Mouse (Mus musculus): Measurements from ENCODE around the gene Slc35e3. TPM values are rescaled to one million over a fixed set of nuclear protein-coding genes. Genes with fewer than 3 reads are reported as not detected.

The Slc35e3 gene
- polyA plus RNA-seq (2016; fragmentation: Nextera tagmentation; extraction: Ambion mirVana): 16.4 and 22.1 TPM in 2 replicates

DNA sequence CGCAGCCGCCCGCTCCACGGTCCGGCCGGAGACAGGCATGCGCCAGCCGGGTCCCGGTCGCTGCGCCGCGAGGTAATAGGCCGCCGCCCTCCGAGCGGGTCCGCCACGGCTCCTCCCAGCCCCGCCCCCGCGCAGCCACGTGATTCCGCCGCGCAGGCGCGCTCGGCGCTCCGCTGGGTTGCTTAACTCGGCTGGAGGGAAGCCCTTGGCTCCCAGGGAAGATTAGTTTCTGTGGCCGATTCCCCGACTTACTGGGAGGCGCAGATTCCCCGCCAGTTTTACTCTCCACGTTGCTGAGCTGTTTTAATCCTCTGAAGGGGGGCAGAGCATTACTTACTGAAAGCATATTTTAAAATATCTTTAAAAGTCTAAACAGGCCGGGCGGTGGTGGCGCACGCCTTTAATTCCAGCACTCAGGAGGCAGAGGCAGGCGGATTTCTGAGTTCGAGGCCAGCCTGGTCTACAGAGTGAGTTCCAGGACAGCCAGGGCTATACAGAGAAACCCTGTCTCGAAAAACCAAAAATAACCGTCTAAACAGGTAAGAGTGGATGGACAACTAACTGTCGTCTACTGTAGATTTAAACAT, at the start of gene Slc35e3:
Gene Slc35e3, minus strand, starts transcription at position 69 of the 587 bp plus-strand sequence.
- Histone ChIP-seq H3K4me1 (peaks cover 24% of the 10 kb centered on the region), H3K9me3 (replicated peaks) (no peaks in the 10 kb centered on the region), H3K4me3 (peak within 1 kb of the TSS; percentile 63), H3K27ac (peak within 1 kb of the TSS; percentile 79), H3K27me3 (ENCODE audit: low read depth, poor library complexity, severe bottlenecking) (no peaks in the 10 kb centered on the region), H3K36me3 (peaks cover 57% of the 10 kb centered on the region)
- peak; percentile 98 for DNase-seq (ENCODE audit: low spot score)
- WGBS: 15% methylated on average over 46 of the region's 46 CpGs

DNA sequence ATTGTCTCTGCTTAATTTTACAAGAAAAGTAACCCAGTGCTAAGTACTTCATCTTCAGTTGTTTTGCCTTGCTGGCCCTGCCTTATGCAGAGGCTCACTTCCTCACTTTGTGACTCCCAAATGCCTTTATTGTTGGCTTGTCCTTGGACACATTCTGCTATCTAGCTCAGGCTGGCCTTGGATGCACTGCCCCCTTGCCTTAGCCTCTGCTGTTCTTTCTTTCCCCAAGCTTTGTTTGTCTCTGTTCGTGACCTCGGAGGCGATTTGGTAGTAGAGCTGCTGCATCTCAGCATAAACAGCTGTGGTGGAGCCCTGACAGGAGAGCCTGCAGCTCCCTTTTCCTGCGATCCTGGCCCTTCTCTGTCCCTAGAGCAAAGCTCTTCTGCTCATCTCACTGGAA, 49.0 kb upstream of the Slc35e3 start:
- WGBS: 81% methylated on average over 4 of the region's 4 CpGs
- Histone ChIP-seq H3K9me3 (replicated peaks) (no peaks in the 10 kb centered on the region), H3K27ac (no peak overlapping the region), H3K36me3 (peaks cover 6% of the 10 kb centered on the region), H3K4me1 (peaks cover 21% of the 10 kb centered on the region), H3K4me3 (no peak overlapping the region), H3K27me3 (ENCODE audit: low read depth, poor library complexity, severe bottlenecking) (no peaks in the 10 kb centered on the region)
- no peak for DNase-seq (ENCODE audit: low spot score)

DNA sequence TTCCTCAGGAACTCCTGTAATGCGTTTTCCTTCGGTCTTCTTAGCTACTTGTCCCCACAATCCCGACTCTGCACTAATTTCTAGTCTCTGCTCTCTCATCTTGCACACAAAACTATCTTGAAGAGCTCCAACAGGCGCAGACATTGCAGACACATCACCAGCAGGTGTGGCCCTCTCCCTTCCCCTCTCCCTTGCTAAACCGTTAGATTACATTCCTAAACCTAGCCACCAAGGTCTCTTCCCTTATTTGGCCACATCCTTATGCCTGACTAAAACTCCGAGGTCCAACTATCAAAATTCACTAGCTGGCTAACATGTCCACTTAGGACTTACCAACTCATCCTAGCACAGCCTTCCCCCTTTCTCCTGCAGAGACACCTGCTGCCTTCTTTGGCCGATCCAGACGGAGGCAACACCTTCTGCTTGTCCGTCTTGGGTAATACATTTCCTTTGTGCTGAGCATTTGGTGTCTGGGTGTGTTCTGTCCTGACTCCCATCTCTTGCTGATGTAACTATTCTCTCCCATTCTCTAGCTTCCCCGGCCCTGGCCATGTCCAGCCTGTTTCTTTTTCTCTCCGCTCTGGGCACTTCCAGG, 47.4 kb upstream of the Slc35e3 start:
- no peak for DNase-seq (ENCODE audit: low spot score)
- H3K9me3 ChIP-seq (replicated peaks): no peaks in the 10 kb centered on the region
- H3K27ac ChIP-seq: peak overlapping the region; percentile 86
- 77% methylated on average over 11 of the region's 11 CpGs for WGBS
- no peaks in the 10 kb centered on the region for H3K27me3 ChIP-seq (ENCODE audit: low read depth, poor library complexity, severe bottlenecking)
- H3K4me3 ChIP-seq: peak overlapping the region; percentile 70
- peaks cover 19% of the 10 kb centered on the region for H3K36me3 ChIP-seq
- H3K4me1 ChIP-seq: peaks cover 21% of the 10 kb centered on the region

DNA sequence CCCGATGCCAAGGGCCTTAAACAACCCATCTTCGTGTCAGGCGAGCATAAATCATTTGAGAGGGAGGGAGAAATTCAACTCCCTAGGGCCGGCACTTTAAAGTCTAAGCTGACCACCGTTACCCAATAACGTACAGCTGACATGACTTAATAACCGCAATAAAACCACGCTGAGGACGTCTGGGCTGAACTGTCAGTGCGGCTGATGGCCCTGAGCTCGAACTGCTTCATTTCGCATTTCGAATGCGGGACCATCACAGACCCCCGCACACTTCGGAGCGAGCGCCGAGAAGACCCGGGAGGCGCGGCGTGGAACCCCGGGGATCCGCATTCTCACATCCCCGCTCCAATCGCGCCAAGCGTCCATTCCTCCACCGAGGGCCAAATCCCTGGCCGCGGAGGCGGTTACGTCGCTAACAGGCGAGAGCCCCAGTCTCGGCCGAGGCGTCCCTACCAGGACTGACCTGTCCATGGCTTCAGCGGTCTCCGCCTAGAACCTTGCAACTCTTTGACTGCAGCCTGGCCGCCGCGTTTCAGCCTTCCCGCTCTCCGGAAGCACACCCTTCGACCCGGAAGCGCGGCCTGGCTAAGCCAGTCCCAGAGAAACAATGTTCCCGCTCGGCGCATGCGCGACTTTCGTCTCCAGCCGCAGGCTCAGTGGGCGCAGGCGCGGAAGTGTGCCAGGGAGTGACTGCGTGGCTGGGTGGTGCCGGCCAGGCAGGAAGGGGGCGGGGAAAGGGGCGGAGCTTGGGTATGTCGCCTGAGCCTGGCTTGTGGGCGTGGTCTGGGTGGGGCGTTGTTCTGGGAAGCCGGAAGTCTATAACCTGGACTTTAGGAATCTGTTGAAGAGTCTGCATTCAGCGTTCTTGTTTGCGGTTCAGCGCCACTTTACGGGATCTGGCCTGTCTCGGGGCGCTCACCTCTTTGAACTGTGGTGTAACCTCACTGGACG, 46.3 kb upstream of the Slc35e3 start, which contains the start of gene Nup107:
Gene Nup107, minus strand, starts transcription at position 565 of the 951 bp plus-strand sequence.
- DNase-seq (ENCODE audit: low spot score): peak; percentile 100
- no peaks in the 10 kb centered on the region for H3K9me3 ChIP-seq (replicated peaks)
- H3K27me3 ChIP-seq (ENCODE audit: low read depth, poor library complexity, severe bottlenecking): no peaks in the 10 kb centered on the region
- peaks cover 21% of the 10 kb centered on the region for H3K4me1 ChIP-seq
- peaks cover 30% of the 10 kb centered on the region for H3K36me3 ChIP-seq
- H3K4me3 ChIP-seq: peak within 1 kb of the TSS; percentile 70
- H3K27ac ChIP-seq: peak within 1 kb of the TSS; percentile 86
- WGBS: under 1% methylated on average over 75 of the region's 75 CpGs

DNA sequence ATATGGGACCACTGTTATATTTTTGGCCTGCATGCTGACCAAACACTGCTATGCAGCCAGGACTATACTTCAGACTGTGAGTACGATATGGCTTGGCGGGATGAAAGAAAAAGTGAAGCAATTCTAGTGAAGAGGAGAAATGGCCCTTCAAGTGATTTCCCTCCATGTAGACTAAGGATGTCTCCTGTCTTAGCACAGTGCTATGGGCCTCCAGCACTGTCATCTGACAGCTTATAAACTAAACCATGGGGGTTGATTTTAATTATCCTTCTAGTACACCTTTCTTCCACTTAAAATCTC, 45.0 kb upstream of the Slc35e3 start:
- Histone ChIP-seq H3K4me1 (peaks cover 21% of the 10 kb centered on the region), H3K36me3 (peaks cover 42% of the 10 kb centered on the region), H3K27me3 (ENCODE audit: low read depth, poor library complexity, severe bottlenecking) (no peaks in the 10 kb centered on the region), H3K9me3 (replicated peaks) (no peaks in the 10 kb centered on the region), H3K27ac (no peak overlapping the region), H3K4me3 (peak overlapping the region; percentile 70)
- DNase-seq (ENCODE audit: low spot score): no peak
- 91% methylated on average over 2 of the region's 2 CpGs for WGBS

DNA sequence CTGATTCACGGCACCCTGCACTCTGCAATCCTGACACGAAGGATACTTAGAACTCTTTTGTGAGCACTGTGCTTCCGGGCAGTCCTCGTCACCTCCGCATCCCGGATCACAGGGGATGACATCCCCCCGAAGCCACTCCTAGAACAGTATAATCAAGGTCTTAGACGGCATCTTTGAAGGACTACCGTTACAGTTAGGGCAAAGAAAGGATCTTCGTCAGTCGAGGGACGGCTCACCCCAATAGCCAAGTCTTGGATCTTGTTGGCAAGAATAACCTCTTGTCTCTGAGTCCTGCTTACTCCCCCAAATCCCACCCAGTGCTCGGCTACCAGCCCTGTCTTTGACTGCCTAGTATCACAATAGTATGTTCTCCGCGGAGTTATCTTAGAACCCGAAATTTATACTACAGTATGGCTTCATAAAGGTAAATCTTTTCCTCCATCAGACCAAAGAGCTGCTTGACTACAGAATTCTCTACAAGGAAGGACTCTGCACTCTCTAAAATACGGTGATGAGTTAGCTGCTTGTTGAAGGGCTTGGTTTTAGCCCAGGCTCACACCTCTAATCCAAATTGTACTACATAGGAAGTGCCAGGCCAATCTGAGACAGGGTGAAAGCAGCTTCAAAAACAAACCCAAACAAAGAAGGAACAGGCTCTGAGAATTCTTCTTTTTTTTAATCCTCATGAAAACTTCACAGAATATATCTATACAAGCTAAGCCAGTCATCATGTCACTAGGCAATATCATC, 44.4 kb upstream of the Slc35e3 start:
- H3K27ac ChIP-seq: no peak overlapping the region
- DNase-seq (ENCODE audit: low spot score): no peak
- H3K9me3 ChIP-seq (replicated peaks): no peaks in the 10 kb centered on the region
- no peaks in the 10 kb centered on the region for H3K27me3 ChIP-seq (ENCODE audit: low read depth, poor library complexity, severe bottlenecking)
- peaks cover 21% of the 10 kb centered on the region for H3K4me1 ChIP-seq
- WGBS: 94% methylated on average over 17 of the region's 17 CpGs
- no peak overlapping the region for H3K4me3 ChIP-seq
- H3K36me3 ChIP-seq: peaks cover 48% of the 10 kb centered on the region

DNA sequence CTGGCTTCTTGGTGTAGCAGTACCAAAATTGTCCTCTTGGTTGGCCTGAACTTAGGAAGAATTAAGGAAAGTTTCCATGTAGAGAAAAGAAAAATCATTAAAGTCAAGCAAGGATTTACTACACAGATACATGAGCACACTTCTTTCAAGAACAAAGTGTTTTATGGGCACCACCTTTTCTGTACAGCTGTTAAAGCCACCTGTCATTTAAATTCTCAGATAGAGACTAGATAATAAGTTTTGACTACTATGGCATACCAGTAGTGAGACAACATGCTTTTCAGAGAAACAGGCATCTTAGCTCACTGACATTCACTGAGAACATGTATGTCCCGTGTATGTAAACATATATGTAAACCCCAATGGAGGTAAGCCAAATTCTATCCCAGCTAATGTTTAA, 43.8 kb upstream of the Slc35e3 start:
- WGBS: 92% methylated on average over 1 of the region's 1 CpGs
- no peak overlapping the region for H3K27ac ChIP-seq
- H3K4me3 ChIP-seq: no peak overlapping the region
- peaks cover 21% of the 10 kb centered on the region for H3K4me1 ChIP-seq
- peaks cover 54% of the 10 kb centered on the region for H3K36me3 ChIP-seq
- no peak for DNase-seq (ENCODE audit: low spot score)
- no peaks in the 10 kb centered on the region for H3K27me3 ChIP-seq (ENCODE audit: low read depth, poor library complexity, severe bottlenecking)
- no peaks in the 10 kb centered on the region for H3K9me3 ChIP-seq (replicated peaks)

DNA sequence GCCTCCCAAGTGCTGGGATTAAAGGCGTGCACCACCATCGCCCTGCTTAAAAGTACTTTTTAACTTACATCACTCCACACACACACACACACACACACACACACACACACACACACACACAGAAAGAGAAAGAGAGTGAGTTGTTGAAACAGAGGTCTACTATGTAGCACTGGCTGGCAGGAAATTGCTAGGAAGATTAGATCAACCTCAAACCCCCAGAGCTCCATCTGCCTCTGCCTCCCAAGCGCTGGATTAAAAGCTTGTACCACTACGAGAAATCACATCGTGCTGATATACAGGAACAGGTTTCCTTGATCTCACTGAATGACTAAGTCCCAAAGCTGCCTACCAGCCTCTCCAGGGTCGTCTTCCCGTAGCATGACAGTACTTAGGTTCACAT, 38.5 kb upstream of the Slc35e3 start:
- DNase-seq (ENCODE audit: low spot score): no peak
- 95% methylated on average over 7 of the region's 7 CpGs for WGBS
- H3K36me3 ChIP-seq: peaks cover 96% of the 10 kb centered on the region
- no peaks in the 10 kb centered on the region for H3K9me3 ChIP-seq (replicated peaks)
- no peak overlapping the region for H3K4me3 ChIP-seq
- no peak overlapping the region for H3K27ac ChIP-seq
- no peaks in the 10 kb centered on the region for H3K4me1 ChIP-seq
- no peaks in the 10 kb centered on the region for H3K27me3 ChIP-seq (ENCODE audit: low read depth, poor library complexity, severe bottlenecking)

DNA sequence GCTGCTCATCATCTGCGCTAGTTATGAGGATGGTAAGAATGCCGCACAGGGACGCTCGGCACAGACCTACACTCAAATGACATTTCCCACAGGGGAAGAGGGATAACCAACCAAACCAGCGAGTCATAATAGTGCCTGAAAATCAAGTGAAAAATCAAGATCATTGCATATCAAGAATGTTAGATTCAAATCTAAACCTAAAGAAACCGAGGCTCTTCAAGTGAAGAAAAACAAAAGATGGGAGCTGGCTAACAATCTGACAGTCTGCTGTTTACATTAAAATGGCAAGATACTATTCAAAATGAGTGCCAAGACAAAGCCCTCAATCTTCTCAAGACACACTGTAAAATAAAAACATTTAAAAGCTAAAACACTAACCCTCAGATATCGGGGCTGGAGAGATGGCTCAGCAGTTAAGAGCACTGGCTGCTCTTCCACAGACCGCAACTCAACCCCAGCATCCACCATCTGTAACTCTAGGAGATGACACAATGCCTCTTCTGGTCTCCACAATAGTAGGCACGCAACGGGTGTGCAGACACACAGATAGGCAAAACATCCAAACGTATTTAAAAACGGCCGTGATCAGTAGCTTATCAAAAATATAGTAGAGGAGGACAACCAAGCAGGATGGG, 37.7 kb upstream of the Slc35e3 start:
- no peaks in the 10 kb centered on the region for H3K9me3 ChIP-seq (replicated peaks)
- H3K27me3 ChIP-seq (ENCODE audit: low read depth, poor library complexity, severe bottlenecking): no peaks in the 10 kb centered on the region
- no peak overlapping the region for H3K4me3 ChIP-seq
- DNase-seq (ENCODE audit: low spot score): no peak
- no peak overlapping the region for H3K27ac ChIP-seq
- peaks cover 97% of the 10 kb centered on the region for H3K36me3 ChIP-seq
- 97% methylated on average over 13 of the region's 13 CpGs for WGBS
- no peaks in the 10 kb centered on the region for H3K4me1 ChIP-seq

DNA sequence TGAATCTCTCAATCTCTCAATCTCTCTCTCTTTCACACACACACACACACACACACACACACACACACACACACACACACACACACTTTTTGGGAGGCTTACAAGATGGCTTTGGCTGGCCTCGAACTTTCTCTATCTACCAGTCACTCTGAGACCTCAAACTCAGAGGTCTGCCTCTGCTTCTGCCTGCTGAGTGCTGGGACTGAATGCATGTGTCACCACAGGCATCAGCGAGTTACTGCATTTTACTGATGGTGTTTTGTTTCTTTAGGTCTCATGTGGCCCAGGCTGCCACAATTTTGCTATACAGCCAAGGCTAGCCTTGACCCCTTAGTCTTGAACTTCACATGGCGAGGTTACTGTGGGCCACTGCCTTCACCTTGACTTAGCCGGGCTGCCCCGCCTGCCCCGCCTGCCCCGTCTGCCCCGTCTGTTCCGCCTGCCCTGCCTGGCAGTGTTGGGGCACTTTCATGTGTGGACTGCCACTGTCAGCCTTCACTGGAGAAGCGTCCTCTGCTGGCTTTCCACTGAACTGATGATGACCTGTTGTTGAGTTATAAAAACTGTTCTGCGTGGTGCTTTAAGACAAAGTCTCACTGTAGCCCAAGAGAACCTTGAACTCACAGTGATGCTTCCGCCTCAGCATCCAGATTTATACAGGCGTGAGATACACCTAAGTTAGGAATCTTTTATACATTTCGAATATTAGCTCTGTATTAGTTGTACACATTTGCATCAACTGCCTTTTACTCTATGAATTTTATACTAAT, 36.5 kb upstream of the Slc35e3 start:
- DNase-seq (ENCODE audit: low spot score): no peak
- no peaks in the 10 kb centered on the region for H3K27me3 ChIP-seq (ENCODE audit: low read depth, poor library complexity, severe bottlenecking)
- no peak overlapping the region for H3K27ac ChIP-seq
- no peaks in the 10 kb centered on the region for H3K9me3 ChIP-seq (replicated peaks)
- peaks cover 100% of the 10 kb centered on the region for H3K36me3 ChIP-seq
- WGBS: 93% methylated on average over 14 of the region's 14 CpGs
- no peak overlapping the region for H3K4me3 ChIP-seq
- no peaks in the 10 kb centered on the region for H3K4me1 ChIP-seq

DNA sequence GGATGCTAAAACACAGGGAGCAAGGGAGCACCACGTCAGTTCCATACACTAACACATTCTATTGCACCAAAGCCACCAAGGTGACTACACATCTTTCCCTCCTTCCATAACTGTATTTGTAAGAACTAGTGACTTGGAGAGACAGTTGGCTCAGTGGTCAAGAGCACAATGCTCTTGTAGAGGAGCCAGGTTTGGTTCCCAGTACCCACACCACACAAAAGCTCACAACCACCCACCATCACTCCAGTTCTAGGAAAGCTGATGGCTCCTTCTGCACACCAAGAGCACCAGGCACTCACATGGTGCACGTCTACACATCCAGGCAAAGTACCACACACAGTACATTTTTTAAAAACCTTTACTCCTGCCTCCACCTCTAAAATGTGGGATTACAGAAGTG, 35.9 kb upstream of the Slc35e3 start:
- DNase-seq (ENCODE audit: low spot score): no peak
- 94% methylated on average over 2 of the region's 2 CpGs for WGBS

More for the DNA sequence above, 35.9 kb upstream of the Slc35e3 start:
- no peaks in the 10 kb centered on the region for H3K9me3 ChIP-seq (replicated peaks)
- H3K4me3 ChIP-seq: no peak overlapping the region
- no peaks in the 10 kb centered on the region for H3K27me3 ChIP-seq (ENCODE audit: low read depth, poor library complexity, severe bottlenecking)
- H3K27ac ChIP-seq: no peak overlapping the region
- H3K36me3 ChIP-seq: peaks cover 100% of the 10 kb centered on the region
- no peaks in the 10 kb centered on the region for H3K4me1 ChIP-seq

Data from limb, embryonic 10.5 days (tissue).